Mouse (Mus musculus) ES-E14 (cell line): ENCODE measurements around the gene Krt222.

Experiments
- CHD2 ChIP-seq: IDR thresholded peaks from 2 replicates; pipeline ENCODE4 v1.6.1; 2014; ENCODE audit warnings: mild to moderate bottlenecking, low read depth, low read length, inconsistent platforms
- HCFC1 ChIP-seq: IDR thresholded peaks from 2 replicates; pipeline ENCODE4 v1.6.1; 2012; ENCODE audit warnings: low read length, inconsistent platforms, borderline replicate concordance; ENCODE audit not compliant: insufficient read depth
- MAFK ChIP-seq: IDR thresholded peaks from 2 replicates; pipeline ENCODE4 v1.6.1; 2014; ENCODE audit warnings: mild to moderate bottlenecking, low read depth, low read length, inconsistent platforms; ENCODE audit not compliant: insufficient read depth

DNA sequence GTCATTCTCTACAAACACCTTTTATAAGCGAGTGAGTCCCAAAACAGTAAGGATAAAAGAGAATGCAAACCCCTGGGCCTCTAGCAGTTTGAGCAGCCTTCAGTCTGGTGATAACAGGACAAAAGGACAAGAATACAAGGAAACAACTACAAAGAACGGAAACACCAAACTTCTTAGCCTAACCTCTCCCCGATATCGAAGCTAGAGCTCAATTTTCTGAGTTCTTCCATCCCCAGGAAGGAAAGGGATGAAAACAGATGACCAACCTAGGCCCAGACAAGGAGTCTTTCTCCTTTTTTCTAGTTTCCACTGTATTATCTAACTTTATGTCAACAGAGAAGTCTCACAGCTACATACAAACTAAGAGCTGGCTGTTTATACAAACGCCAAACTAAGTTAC, 20.6 kb downstream of the Krt222 start:
- TF ChIP-seq MAFK (no peak), HCFC1 (no peak), CHD2 (no peak)
